Mouse (Mus musculus): ENCODE results near the gene Sdr39u1. TPM values are rescaled to one million over a fixed set of nuclear protein-coding genes. Genes with fewer than 3 reads are reported as not detected.

Sdr39u1 gene
- total RNA-seq, 2 experiments from 2014 or later, result 1.3 to 3.5 TPM

- ATAC-seq (replicated peaks; ENCODE audit: low FRiP score, poor library complexity, severe bottlenecking), result peak; percentile 75
These were observed 14.8 kb downstream of the Sdr39u1 start for GRCm38 (mm10) chr14:55885114-55885790.

- peak; percentile 89 for ATAC-seq (replicated peaks; ENCODE audit: low FRiP score, poor library complexity, severe bottlenecking)
These were observed 15.4 kb downstream of the Sdr39u1 start, which contains the start of gene Khnyn for GRCm38 (mm10) chr14:55884713-55885113. Gene Khnyn (plus strand): TSS chr14:55884947.

- ATAC-seq (replicated peaks; ENCODE audit: low FRiP score, poor library complexity, severe bottlenecking), result no peak
These were observed 15.9 kb downstream of the Sdr39u1 start, which contains the start of gene Cbln3 for GRCm38 (mm10) chr14:55884166-55884565. Gene Cbln3 (minus strand): TSS chr14:55884392.

- no peak for ATAC-seq (replicated peaks; ENCODE audit: low FRiP score, poor library complexity, severe bottlenecking)
These were observed 16.4 kb downstream of the Sdr39u1 start for GRCm38 (mm10) chr14:55883663-55884062.

GRCm38 (mm10) chr14:55883149-55883661, 16.9 kb downstream of the Sdr39u1 start:
- ATAC-seq (replicated peaks; ENCODE audit: low FRiP score, poor library complexity, severe bottlenecking), result no peak

- no peak for ATAC-seq (replicated peaks; ENCODE audit: low FRiP score, poor library complexity, severe bottlenecking)
These were observed 17.9 kb downstream of the Sdr39u1 start for GRCm38 (mm10) chr14:55882171-55882641.

GRCm38 (mm10) chr14:55880982-55881381, 19.1 kb downstream of the Sdr39u1 start:
- no peak for ATAC-seq (replicated peaks; ENCODE audit: low FRiP score, poor library complexity, severe bottlenecking)

GRCm38 (mm10) chr14:55879623-55880022, 20.5 kb downstream of the Sdr39u1 start:
- peak; percentile 86 for ATAC-seq (replicated peaks; ENCODE audit: low FRiP score, poor library complexity, severe bottlenecking)

GRCm38 (mm10) chr14:55878316-55878940, 21.7 kb downstream of the Sdr39u1 start:
- no peak for ATAC-seq (replicated peaks; ENCODE audit: low FRiP score, poor library complexity, severe bottlenecking)

GRCm38 (mm10) chr14:55877469-55878315, 22.4 kb downstream of the Sdr39u1 start:
- no peak for ATAC-seq (replicated peaks; ENCODE audit: low FRiP score, poor library complexity, severe bottlenecking)

GRCm38 (mm10) chr14:55873714-55874683, 26.1 kb downstream of the Sdr39u1 start:
- 0 out of 2 replicates have a peak, but pooled peaks have one; percentile 47 for ATAC-seq (replicated peaks; ENCODE audit: low FRiP score, poor library complexity, severe bottlenecking)

GRCm38 (mm10) chr14:55873242-55873713, 26.8 kb downstream of the Sdr39u1 start:
- ATAC-seq (replicated peaks; ENCODE audit: low FRiP score, poor library complexity, severe bottlenecking), result 0 out of 2 replicates have a peak, but pooled peaks have one; percentile 15

- ATAC-seq (replicated peaks; ENCODE audit: low FRiP score, poor library complexity, severe bottlenecking), result no peak
These were observed 27.5 kb downstream of the Sdr39u1 start for GRCm38 (mm10) chr14:55872551-55872950.

GRCm38 (mm10) chr14:55872039-55872438, 28.1 kb downstream of the Sdr39u1 start:
- no peak for ATAC-seq (replicated peaks; ENCODE audit: low FRiP score, poor library complexity, severe bottlenecking)

- ATAC-seq (replicated peaks; ENCODE audit: low FRiP score, poor library complexity, severe bottlenecking), result no peak
These were observed 30.6 kb downstream of the Sdr39u1 start for GRCm38 (mm10) chr14:55869538-55869937.

GRCm38 (mm10) chr14:55868230-55869026, 31.7 kb downstream of the Sdr39u1 start:
- ATAC-seq (replicated peaks; ENCODE audit: low FRiP score, poor library complexity, severe bottlenecking), result no peak

- peak; percentile 42; the same call in 1 of the 2 replicates for ATAC-seq (replicated peaks; ENCODE audit: low FRiP score, poor library complexity, severe bottlenecking)
These were observed 33.1 kb downstream of the Sdr39u1 start for GRCm38 (mm10) chr14:55866962-55867361.

GRCm38 (mm10) chr14:55863773-55864172, 36.3 kb downstream of the Sdr39u1 start:
- peak; percentile 77 for ATAC-seq (replicated peaks; ENCODE audit: low FRiP score, poor library complexity, severe bottlenecking)
